Mouse (Mus musculus) gastrocnemius, postnatal 14 days (tissue): ENCODE data around the gene Gm37419. TPM values are rescaled to one million over a fixed set of nuclear protein-coding genes. Genes with fewer than 3 reads are reported as not detected.

ENCODE experiments used
- DNase-seq: peaks from one replicate; pipeline ENCODE4 v3.0.0; 2021; ENCODE audit warnings: mixed read lengths
- intact Hi-C: fragments of 180-260 bp; cut with DNase I; formaldehyde crosslinking; loops from one replicate; pipeline ENCODE4 v1.15.1; 2025; ENCODE audit warnings: low total_unique reads
- total RNA-seq, 2 experiments: library from RNA; stranded (reverse); gene quantifications; 2 replicates each; pipeline ENCODE4 v1.2.3; 2021

Gene Gm37419
- total RNA-seq, 2 experiments from 2014 or later: not detected

- DNase-seq: no peak
- intact Hi-C loops: loop anchor here (10.0 kb wide), 1 partner anchor 1369 kb away; no protein-coding TSS in a partner anchor
Observed at GRCm38 (mm10) chr16:23976196-23976595, 12.1 kb upstream of the Gm37419 start.

GRCm38 (mm10) chr16:23977732-23978131 is 10.6 kb upstream of the Gm37419 start:
- intact Hi-C loops: loop anchor here (10.0 kb wide), 1 partner anchor 1367 kb away; no protein-coding TSS in a partner anchor
- DNase-seq: no peak

GRCm38 (mm10) chr16:23978495-23978894 is 9.8 kb upstream of the Gm37419 start:
- intact Hi-C loops: loop anchor here (10.0 kb wide), 1 partner anchor 1366 kb away; no protein-coding TSS in a partner anchor
- no peak for DNase-seq

- peak; percentile 51 for DNase-seq
- intact Hi-C loops: loop anchor here (10.0 kb wide), 1 partner anchor 1365 kb away; no protein-coding TSS in a partner anchor
Observed at GRCm38 (mm10) chr16:23979446-23979845, 8.8 kb upstream of the Gm37419 start.

GRCm38 (mm10) chr16:23980201-23980870 is 7.9 kb upstream of the Gm37419 start:
- intact Hi-C loops: loop anchor here (5.0 kb wide), 2 partner anchors 1082 to 1282 kb away; no protein-coding TSS in a partner anchor
- DNase-seq: no peak

- DNase-seq: no peak
- intact Hi-C loops: loop anchor here (5.0 kb wide), 2 partner anchors 1081 to 1281 kb away; no protein-coding TSS in a partner anchor
Observed at GRCm38 (mm10) chr16:23980991-23981720, 7.1 kb upstream of the Gm37419 start.

GRCm38 (mm10) chr16:23981925-23982851 is 6.1 kb upstream of the Gm37419 start:
- peak; percentile 86 for DNase-seq
- intact Hi-C loops: loop anchor here (5.0 kb wide), 2 partner anchors 1080 to 1280 kb away; no protein-coding TSS in a partner anchor

GRCm38 (mm10) chr16:23982891-23983588 is 5.2 kb upstream of the Gm37419 start:
- intact Hi-C loops: loop anchor here (5.0 kb wide), 2 partner anchors 1079 to 1279 kb away; no protein-coding TSS in a partner anchor
- DNase-seq: peak; percentile 88

GRCm38 (mm10) chr16:23984183-23984582 is 4.1 kb upstream of the Gm37419 start:
- intact Hi-C loops: loop anchor here (5.0 kb wide), 2 partner anchors 1078 to 1278 kb away; no protein-coding TSS in a partner anchor
- peak; percentile 92 for DNase-seq

- intact Hi-C loops: loop anchor here (5.0 kb wide), 2 partner anchors 1077 to 1277 kb away; no protein-coding TSS in a partner anchor
- peak; percentile 47 for DNase-seq
Observed at GRCm38 (mm10) chr16:23984760-23985466, 3.4 kb upstream of the Gm37419 start.

GRCm38 (mm10) chr16:23985467-23985861 is 2.8 kb upstream of the Gm37419 start:
- DNase-seq: peak; percentile 62

GRCm38 (mm10) chr16:23986176-23986575 is 2.1 kb upstream of the Gm37419 start:
- DNase-seq: no peak
- intact Hi-C loops: no loop called here

More at GRCm38 (mm10) chr16:23985467-23985861, 2.8 kb upstream of the Gm37419 start:
- intact Hi-C loops: no loop called here

- peak; percentile 41 for DNase-seq
- intact Hi-C loops: no loop called here
Observed at GRCm38 (mm10) chr16:23986871-23987270, 1.4 kb upstream of the Gm37419 start.

GRCm38 (mm10) chr16:23987341-23988156 is 733 bp upstream of the Gm37419 start:
- intact Hi-C loops: no loop called here
- peak; percentile 65 for DNase-seq

GRCm38 (mm10) chr16:23988157-23988465 is 171 bp upstream of the Gm37419 start:
- intact Hi-C loops: no loop called here
- no peak for DNase-seq

- peak; percentile 68 for DNase-seq
- intact Hi-C loops: no loop called here
Observed at GRCm38 (mm10) chr16:23989209-23990160, 1.2 kb downstream of the Gm37419 start.
